Mouse (Mus musculus): ENCODE results near the gene Il21.

DNA sequence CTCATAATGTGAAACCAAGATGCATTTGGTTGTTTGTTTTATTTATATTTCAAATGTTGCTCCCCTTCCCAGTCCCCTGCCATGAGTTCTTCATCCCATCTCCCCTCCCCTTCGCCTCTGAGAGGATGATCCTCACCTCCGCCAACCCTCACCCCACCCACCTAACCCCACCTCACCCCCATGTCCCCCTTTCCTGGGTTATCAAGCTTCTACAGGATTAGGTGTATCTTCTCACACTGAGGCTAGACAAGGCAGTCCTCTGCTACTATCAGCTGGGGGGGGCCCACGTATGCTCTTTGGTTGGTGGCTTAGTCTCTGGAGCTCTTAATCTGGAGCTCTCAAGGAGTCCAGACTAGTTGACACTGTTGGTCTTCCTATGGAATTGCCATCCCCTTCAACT lies 18.5 kb upstream of the Il21 start:
- no peak for TF ChIP-seq POLR2A (IDR thresholded peaks at IDR 0.05; ENCODE audit: insufficient read length, low read depth)
- TF ChIP-seq POLR2AphosphoS2 (IDR thresholded peaks at IDR 0.05; ENCODE audit: insufficient read length, low read depth): no peak

All from myocyte (in vitro differentiated cells).